Mouse (Mus musculus) cerebellum, postnatal 36 days (tissue): ENCODE data around the gene Nup50.

Experiments used
- DNase-seq, 2 experiments: peaks; one replicate each; pipeline ENCODE4 v3.0.0; 2021 to 2022; ENCODE audit warnings: mixed read lengths in 2 of 2

Gene Nup50

DNA sequence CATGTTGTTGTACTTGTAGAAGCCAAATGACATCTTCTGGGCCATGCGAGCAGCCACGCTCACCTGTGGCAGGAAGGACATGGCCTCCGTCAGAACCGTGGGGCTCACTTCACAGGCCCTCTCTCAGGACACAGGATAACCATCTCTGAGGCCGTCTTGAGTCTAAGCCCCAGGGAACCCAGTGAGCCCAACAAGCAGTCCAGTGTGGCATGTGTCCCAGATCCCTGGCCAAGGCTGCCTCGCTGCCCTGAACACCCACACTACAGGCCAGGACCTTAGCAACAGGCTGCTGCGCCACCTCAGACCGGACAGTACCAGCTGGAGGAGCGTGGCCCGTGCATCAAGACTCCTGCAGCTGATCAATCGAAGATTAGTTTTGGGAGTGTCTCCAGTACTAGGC lies 30.0 kb downstream of the Nup50 start:
- no peak for DNase-seq

DNA sequence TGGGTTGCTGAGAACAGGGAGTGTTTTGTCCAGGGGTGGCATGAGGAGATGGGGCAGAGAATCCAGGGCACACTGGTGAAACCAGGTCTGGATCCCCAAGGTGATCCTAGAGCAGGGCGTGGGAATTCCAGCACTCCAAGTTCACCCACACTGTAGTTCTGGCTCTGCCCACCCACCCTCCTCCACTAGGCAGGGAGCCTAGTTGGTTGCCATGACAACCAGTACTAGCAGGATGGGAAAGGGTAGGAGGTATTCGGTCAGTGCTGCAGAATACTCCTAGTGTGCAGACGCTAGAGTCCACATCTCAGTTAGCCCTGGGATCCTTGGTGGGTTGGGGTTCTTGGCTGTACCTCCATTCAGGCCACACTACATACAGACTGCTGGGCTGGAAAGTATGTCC lies 34.6 kb downstream of the Nup50 start:
- no peak for DNase-seq

DNA sequence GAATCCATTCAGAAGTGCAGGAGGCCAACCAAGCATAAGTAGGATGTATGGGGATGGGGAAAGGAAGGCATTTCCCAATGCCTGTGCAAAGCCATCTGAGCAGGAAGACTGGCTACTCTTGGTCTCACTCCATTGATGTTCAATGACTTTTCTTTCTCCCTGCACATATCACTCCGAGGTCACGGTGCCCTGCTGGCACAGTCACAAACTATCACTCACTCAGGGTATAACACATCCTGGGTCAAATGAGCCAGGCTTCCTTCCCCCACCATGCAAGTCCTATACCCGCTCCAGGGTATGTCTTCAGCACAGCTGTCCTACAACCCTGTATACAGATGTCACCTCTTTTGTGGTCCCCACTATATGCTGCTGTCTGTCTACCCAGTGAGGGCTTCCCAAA lies 35.1 kb downstream of the Nup50 start:
- no peak for DNase-seq

DNA sequence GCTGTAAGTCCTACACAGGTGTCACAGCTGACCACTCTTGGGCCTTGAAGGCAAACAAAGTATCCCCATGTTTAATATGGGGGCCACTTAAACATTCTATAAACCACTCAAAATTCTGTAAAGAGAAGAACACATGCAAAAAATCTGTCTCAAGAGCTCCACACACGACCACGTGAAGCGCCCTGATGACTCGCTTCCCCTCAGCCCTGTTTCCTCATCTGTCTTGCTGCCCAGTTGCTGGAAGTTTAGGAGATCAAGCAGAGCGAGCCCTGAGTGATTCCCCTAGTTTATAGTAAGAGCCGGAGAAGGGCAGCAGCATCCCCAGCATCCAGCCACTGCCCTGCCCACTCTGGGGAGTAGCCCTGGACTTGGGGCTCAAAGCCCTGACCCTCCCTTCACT lies 36.7 kb downstream of the Nup50 start:
- DNase-seq = no peak

DNA sequence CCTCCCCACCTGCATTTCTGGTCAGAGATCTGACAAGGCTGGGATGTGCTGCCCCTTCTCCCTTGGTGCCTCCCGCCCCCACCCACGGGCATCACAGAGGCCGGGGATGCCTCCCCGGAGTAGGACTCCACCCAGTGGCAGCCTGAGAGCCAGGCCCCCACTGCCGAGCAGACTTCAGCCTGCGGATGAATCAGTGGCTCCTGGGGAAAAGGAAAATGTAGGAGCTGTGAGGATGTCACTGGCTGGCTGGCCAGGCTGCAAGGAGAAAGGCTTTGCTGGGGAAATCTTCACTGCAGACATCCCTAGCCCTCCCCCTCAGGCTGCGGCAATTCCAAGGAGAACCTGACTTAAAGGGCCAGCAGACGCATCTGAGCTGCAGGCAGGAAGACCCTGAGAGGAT lies 37.5 kb downstream of the Nup50 start:
- peak; percentile 48 to 60 for DNase-seq

DNA sequence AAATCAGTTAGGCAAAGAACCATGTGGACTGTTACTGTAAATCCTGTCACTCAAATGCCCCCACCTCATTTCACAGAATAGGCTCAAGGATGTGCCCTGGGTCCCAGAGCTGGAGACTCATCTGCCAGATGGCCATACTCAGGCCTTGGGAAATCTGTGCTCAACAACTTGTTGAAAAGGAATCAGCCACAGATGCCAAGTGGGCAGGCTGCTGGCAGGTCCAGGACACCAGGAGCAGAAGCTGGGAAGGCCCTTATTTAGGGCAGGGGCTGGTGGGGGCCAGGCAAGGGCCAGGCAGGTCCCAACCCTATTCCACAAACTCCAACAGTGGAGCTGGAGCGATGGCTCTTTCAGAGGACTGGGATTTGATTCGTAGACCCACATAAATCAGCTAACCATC lies 39.3 kb downstream of the Nup50 start:
- DNase-seq = no peak

DNA sequence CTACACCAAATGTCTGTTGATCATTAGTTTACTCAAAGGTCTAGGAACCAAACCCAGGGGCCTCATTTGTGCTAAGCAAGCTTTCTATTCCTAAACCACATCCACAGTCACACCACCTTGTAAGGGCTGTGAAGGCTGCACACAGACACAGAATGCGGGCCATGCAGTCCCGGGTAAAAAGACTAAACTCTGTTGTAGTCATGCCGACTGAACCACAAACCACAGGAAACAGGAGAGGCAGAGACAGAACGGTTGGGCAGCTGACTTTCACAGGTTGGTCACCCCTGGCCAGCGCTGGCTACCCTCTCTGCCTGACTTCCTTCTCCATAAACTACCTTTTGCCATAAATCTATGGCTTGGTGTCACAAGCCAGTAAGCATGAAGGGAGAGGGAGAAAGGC lies 41.6 kb downstream of the Nup50 start:
- DNase-seq = no peak

DNA sequence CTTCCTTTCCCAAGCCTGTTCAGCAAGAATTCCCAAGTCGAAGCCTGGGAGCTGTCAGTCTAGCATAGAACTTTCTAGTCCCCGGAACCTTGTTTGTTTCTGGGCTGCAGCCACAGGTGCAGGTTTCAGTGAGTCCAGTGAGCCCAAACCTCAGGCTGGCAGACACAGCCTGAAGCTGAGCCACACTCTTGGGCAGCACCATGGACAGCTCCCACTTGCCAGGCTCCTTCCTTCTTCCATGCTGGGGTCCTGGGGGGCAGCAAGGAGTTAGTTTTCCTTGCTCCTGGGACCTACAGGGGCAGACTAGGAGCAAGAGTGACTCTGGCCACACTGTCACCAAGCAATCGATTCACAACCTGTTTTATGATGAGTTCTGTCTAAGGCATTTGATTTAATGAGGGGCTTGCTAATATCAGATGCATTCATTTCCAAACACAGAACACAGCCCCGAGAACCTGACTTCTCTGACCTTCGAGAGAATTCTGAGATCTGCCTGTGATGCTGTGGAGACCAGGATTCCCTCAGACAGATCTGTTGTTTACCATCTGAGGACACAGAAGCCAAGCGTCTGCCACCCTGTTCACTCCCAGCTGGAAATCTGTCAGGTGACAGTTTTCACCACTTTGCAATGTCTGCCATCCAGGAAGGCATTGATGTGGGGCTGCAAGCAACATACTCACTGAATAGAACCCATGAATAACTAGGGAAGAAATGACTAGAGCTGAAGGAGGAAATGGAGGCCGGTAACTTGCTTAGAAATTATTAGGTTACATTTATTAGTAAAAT lies 42.6 kb downstream of the Nup50 start:
- peak in 1 of 2 experiments; percentile 45 for DNase-seq

DNA sequence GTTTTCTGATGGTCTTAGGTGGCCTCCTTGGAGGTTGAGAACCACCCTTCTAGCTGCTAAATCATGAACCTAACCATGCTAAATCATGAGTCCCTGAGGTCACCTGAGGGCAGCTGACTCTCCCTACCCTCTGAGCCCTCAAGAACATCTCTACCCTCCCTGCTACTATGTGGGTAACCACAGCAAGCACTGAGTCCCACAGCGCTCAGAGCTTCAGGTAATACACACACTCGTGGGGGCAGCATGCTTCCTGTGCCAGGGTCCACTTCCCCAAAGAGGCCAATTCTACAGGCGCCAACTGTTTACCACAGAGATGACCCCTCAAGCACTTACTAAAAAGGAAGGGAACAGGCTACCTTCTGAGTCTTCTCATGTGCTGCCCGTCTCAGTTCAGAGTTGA lies 45.3 kb downstream of the Nup50 start:
- DNase-seq = no peak

DNA sequence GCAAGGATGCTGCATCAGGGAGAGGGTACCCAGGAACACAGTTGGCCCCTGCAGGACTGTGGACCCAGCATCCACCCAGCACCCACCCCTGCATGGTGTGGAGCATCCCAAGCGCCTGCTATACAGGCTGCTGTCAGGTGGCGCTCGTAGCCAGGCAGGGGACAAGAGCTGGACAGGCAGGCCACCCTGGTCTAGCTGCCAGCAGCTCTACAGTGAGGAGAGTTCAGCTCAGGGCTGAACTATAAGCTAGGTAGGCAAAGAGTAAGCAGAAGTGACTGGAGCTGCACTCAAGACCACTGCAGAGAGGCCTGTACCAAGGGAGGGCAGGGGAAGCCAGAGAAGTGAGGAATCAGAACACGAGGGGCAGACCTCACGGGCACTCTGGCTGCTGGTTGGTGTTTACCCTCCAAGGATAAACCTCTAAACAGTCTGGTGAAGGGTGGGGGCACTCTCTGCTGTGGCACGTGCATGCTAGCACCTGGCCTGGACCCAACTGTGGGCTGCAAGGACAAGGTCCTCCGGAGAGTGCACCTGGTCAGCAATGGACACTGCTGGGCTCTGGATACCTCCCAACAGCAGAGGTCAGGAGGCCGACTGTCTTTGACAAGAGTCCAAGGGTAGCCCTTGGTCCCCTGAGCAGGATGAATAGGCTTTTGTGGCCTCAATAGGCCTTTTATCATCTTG lies 49.8 kb downstream of the Nup50 start:
- DNase-seq = peak; percentile 46 to 55

DNA sequence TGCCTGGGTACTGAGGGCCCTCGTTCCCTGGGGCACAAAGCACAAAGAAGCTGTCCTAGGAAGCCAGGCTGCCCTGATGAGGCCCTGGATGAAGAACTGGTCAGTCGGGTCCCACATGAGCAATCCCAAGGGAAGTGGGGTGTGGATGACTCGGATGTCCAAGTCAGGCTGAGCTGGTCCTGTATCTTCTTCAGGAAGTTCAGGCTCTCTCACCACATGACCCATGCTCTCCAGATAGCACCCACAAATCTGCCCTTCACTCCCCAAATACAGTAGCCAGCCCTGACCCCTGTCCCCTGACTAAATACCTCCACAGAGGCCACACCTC lies 50.3 kb downstream of the Nup50 start:
- DNase-seq = no peak

DNA sequence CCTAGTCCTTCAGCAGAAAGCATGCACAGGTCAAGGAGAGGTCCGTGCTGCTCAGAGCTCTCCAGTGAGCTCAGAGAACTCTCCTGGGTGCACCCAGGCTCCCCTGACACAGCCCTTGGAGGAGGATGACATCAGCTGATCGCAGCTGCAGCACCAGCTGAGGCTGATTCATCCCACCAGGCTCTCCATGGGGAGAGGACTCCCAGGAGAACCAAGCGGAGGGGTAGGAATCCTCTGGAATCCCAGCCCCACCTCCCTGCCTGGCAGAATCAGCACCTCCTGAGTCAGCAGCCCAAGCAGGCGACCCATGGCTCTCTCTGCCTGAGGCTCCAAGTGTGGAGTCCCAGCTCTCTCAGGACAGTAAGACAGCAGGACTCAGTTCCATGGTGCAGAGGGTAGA lies 52.5 kb downstream of the Nup50 start:
- no peak for DNase-seq

DNA sequence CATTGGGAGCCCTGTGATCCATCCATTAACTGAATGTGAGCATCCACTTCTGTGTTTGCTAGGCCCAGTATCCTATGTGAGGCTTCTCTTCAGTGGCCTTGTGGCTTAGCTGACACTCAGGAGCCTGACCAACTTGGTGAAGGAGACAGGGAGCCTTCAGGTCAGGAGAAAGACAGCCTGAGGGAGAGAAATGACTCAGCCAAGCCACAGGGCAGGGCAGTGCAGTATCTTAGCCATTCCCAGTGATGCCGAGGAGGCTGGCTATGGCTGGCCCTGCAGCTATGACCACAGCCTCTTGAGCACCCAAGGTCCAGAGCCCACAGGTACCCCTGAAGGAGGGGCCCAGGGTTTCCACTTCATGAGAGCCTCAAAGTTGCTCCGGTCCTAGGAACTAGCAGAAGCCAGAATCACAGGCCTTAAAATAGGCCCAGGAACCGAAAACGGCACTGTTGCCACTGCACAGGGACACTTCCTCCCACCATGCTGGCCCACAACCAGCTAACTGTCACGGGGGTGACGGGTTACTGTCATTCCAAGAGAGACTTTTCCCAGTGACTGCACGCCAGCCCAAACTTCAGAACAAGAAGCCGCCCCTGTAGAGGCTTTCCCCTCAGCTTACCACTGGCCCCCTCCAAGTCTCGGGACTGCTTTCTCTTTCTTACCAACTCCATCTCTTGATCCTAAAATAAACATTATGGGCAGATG lies 58.5 kb downstream of the Nup50 start:
- DNase-seq = peak in 1 of 2 experiments; percentile 21

DNA sequence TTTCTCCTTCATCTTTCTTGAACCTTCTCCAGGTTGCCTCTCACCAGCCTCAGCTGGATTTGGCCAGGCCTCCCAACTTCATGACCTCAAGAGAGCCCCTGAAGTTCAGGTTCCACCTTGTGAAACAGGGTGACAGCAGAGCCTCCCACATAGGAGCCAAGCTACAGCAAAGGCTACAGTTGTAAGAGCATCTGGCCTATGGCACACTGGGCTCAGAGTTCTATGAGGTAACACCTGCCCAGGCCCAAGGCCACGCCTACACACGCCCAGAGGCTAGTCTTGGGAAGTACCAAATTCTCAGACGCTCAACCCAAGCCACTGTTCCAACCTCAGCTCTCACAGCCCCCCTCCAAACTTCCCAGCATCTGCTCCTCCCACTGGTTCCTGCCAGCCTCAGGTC lies 59.7 kb downstream of the Nup50 start:
- no peak for DNase-seq

DNA sequence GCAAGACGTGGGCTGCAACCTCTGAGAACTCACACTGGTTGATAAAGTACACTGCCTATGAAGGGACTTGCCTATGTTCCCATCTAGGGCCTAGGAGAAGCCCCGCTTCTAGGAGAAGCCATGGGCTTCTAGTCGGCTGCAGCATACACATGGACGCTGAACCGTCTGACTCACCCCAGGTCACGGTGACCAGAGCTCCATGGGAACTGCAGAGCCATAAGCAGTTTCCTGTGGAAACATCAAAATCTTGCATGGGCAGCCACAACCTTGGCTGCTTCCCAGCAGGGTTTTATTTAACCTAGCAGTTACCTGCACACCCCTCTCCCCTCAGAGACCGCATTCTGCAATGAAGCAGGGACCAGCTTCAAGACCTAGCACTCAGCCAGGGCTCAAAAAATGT lies 60.5 kb downstream of the Nup50 start:
- DNase-seq = no peak

DNA sequence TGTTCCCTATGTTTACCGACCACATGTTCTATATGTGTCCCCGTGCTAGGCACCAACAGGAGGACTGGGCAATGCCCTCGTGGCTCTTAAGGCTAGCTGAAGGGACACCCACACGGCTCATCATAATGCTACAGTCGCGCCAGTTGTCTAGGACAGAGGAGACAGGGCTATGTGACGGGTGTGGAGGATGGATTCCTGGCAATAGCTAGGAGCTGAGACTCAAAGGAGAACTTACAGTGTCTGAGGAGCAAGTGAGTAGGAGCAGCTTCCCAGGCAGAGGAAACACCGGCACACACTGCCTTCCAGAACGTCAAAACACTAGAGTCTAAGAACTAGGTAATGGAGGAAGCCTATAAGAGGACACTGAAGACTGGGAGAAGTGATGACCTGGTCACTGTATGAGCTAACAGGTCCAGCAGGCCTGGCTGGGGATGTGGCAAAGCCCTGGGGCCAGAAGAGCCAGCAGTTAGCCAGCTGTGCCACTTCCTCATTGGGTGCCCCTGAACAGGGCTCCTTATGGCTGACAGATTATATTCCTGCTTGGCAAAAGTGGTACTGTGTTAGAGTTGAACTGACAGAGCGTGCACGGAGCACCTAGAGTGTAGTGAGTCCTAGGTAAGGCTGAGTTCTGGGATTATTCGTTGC lies 62.4 kb downstream of the Nup50 start:
- DNase-seq = no peak

DNA sequence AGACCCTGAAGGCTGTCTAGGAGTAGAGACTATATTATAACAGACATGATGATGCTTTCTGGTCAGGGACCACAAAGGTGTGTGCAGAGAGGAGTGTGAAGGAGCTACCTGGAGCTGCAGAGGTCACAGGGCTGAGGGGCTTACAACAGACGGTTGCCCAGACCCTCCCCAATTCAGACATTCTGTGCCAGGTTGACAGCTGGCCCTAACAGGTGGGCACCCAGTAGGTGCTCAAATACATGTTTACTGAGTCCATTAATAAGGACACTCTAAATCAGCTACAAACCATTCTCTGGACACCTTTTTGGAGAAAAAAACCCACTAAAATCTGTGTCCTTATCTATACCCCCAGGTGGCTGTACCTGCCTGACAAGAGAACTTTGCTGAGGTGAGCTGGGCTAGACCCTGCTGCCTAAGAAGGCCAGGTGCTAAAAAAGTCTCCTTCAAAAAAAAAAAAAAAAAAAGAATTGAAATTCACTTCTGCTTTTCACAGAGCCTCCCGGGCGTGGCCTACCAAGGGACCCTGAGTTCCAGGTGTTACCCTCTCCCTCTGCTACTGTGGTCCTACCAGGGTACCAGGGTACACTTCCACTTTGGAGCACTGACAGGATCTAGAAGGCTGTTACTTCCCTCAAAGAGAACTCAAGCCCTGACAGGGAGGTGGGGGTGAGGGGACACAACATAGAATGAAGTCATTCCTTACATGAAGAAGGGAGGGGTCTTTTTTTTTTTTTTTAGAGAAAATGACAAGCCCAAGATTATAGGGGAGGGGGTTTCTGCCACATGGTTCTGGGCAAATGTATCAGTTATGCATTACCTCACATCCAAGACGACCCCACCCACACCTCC lies 63.2 kb downstream of the Nup50 start:
- DNase-seq = peak in 1 of 2 experiments; percentile 21

DNA sequence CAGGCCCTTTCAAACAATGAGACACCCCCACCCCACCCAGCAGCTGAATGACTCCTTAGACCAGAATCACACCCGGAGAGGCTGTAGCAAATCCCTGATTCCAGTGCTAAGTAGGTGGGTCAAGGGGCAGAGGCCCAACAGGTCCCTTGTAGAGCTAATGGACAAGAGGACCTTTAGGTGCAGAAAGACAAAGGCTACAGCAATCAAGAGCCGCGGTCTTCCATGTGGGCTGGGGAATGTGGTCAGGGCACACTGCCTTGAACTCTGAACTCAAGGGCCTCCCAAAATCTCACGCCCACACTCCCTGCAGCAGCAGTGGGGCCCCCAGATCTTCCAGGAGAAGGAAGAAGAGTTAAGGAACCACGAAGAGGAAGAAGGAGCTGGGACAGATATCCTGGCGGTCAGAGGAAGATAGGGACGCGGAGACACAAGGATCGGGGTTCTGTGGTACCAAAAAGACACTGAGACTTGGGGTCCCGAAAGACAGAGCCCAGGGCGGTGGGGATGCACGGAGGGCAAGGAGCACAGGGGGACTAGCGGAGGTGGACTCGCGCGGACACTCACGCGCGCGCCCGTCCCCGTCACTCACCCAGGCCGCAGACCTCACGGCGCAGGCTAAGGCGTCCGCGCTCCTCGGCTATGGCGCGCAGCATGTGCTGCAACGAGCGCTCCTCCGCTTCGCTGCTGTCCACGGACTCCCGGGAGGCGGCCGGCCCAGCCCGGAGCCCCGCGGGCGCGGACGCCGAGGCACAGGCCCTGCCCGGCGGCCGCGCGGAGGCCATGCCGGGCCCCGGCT lies 64.0 kb downstream of the Nup50 start:
- DNase-seq = peak; percentile 55 to 59

DNA sequence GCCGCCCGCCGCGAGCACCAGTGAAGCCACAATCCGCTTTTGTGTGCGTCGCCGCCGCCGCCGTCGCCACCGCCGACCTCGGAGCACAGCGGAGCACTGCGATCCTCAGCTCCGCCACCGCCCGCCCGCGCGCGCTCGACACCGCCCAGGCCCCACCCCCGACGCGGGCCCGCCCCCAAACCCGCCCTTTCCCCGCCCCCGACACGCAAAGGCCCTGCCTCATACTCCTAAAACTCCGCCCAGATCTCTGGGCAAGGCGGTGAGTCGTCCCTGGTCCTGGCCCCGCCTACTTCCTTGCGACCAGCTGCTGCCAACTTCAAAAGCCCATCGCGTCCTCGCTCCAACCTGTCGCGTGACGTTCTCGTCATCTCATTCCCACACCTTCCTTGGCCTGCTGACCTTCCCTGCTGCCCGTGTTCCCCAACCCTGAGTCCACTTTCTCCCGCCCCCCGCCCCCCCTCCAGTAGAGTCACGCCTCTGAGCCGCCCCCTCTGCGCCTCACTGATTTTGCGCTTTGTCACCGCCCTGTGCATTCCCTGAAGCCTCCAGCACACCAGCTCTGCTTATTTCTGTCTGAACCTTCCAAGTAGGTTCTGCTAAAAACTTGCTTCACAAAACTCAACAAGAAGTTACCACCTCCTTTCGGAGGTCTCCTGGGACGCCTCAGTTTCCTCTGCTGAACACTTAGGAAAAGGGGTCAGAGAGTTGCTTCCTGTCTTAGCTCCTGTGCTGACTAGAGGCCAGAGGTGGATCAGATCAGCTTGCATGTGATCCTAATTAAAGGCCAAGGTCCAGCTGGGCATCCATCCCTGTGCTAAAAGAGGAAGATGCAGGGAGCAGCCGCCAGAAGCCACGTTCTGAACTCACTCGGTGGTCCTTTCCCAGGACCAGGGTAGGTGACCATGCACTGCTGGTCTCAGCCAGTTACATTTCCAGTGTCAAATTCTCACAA lies 64.9 kb downstream of the Nup50 start, which contains the start of gene 5031439G07Rik:
Gene 5031439G07Rik (minus strand): TSS at position 678 of the 952 bp plus-strand sequence.
- DNase-seq = peak; percentile 71 to 83

DNA sequence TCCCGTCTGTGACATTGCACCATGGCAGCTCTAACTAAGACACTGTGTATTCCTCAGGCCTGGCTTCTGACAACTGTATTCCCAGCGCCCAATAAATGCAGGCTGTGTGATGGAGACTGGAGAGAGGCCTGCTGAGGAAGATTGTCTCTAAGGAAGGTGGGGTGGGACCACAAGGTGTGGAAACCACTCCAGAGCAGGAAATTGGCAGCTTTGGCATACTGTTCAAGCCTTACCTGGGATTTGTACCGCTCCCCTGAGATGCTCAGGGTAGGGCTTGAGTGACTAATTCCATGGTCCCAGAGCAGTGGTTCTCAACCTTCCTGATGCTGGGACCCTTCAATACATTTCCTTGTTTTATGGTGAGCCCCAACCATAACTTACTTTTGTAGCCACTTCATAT lies 65.9 kb downstream of the Nup50 start:
- DNase-seq = no peak
